Comparison of ENCODE assay signal across 28 mouse cellular contexts in genomic region chr3:109018336-109018735, GRCm38 (mm10).
"Had no signal": no experiment of that assay in that cellular context is flagged by ENCODE, and none has a peak within 500 bp of the region (broad histone marks: within the 10 kb centered on the region; RNA-seq: fewer than 3 reads in every experiment).

No protein-coding gene starts in this region.

- H3K27ac ChIP-seq: heart, embryonic 10.5 days; hindbrain, embryonic 10.5 days; hindbrain, embryonic 14.5 days; intestine, embryonic 15.5 days; kidney, postnatal 0 days; layer of hippocampus, adult 2 months; limb, embryonic 10.5 days; limb, embryonic 12.5 days; liver, embryonic 13.5 days; liver, embryonic 15.5 days had no signal

- H3K4me3 ChIP-seq: gastrocnemius, adult 2 months; heart, embryonic 10.5 days; heart, embryonic 12.5 days; hindbrain, embryonic 10.5 days; intestine, embryonic 15.5 days; layer of hippocampus, adult 2 months; limb, embryonic 10.5 days; limb, embryonic 12.5 days; liver, embryonic 13.5 days; liver, embryonic 15.5 days had no signal

- DNase-seq: gastrocnemius, adult 2 months; gastrocnemius, postnatal 10 days; gastrocnemius, postnatal 25 days; heart, adult 18-20 months; heart, postnatal 10 days; heart, postnatal 4 days; kidney, adult 2 months; kidney, adult 9 months; kidney, postnatal 14 days; kidney, postnatal 4 days; layer of hippocampus, adult 9-11 months; layer of hippocampus, postnatal 36 days; liver; liver, embryonic 13.5 days had no signal

- H3K9ac ChIP-seq: heart, embryonic 12.5 days; hindbrain, embryonic 14.5 days; intestine, embryonic 15.5 days; limb, embryonic 12.5 days; liver, embryonic 13.5 days; liver, embryonic 15.5 days had no signal

- H3K9me3 ChIP-seq: heart, embryonic 10.5 days; heart, embryonic 12.5 days; hindbrain, embryonic 10.5 days; intestine, embryonic 15.5 days; limb, embryonic 10.5 days; limb, embryonic 12.5 days; liver, embryonic 13.5 days; liver, embryonic 15.5 days had no signal

- ATAC-seq: hindbrain, embryonic 16.5 days; inflammation-experienced regulatory T-cells, adult 6 months; intestine, embryonic 15.5 days; intestine, postnatal 0 days had no signal

- H3K4me2 ChIP-seq: heart, embryonic 12.5 days; hindbrain, embryonic 14.5 days; intestine, embryonic 15.5 days; limb, embryonic 12.5 days; liver, embryonic 11.5 days; liver, embryonic 13.5 days; liver, embryonic 15.5 days had no signal

- H3K4me1 ChIP-seq: heart, embryonic 10.5 days; heart, embryonic 12.5 days; limb, embryonic 10.5 days; limb, embryonic 12.5 days; liver, embryonic 13.5 days; liver, embryonic 15.5 days had no signal

- H3K36me3 ChIP-seq: heart, embryonic 10.5 days; heart, embryonic 12.5 days; hindbrain, embryonic 10.5 days; intestine, embryonic 15.5 days; limb, embryonic 10.5 days; limb, embryonic 12.5 days; liver, embryonic 13.5 days; liver, embryonic 15.5 days had no signal

- H3K27me3 ChIP-seq: heart, embryonic 12.5 days; intestine, embryonic 15.5 days; limb, embryonic 12.5 days; liver, embryonic 13.5 days; liver, embryonic 15.5 days had no signal
